Mouse (Mus musculus) lung, adult 2 months (tissue): ENCODE results near the gene Gpd2.

Experiments
- CTCF ChIP-seq: fragments of 200-500 bp; IDR thresholded peaks from 2 replicates; pipeline ENCODE4 v1.5.1; 2011; ENCODE audit warnings: mild to moderate bottlenecking, low read length, control low read depth; ENCODE audit not compliant: insufficient read depth
- POLR2A ChIP-seq: fragments of 200-500 bp; IDR thresholded peaks from 2 replicates; pipeline ENCODE4 v1.6.1; 2011; ENCODE audit warnings: low read depth, mild to moderate bottlenecking, control low read depth, low read length, borderline replicate concordance; ENCODE audit errors: extremely low read depth

GRCm38 (mm10) chr2:57408413-57408812, 171.0 kb downstream of the Gpd2 start:
- TF ChIP-seq CTCF (no peak), POLR2A (no peak)
